Mouse (Mus musculus) cortical plate, adult 2 months (tissue): ENCODE results near the gene Adamts15. TPM values are rescaled to one million over a fixed set of nuclear protein-coding genes. Genes with fewer than 3 reads are reported as not detected.
A peak's percentile ranks its signal among the peaks of the same experiment; 100 is the strongest.

Source experiments
- H3K27ac ChIP-seq: fragments of 200-500 bp; 2 replicates; pipeline ENCODE4 v1.5.1; 2012; ENCODE audit warnings: low read length, control low read depth, inconsistent platforms; ENCODE audit not compliant: insufficient read depth
- H3K4me1 ChIP-seq: fragments of 200-500 bp; 2 replicates; pipeline ENCODE4 v1.6.1; 2011; ENCODE audit warnings: low read length; ENCODE audit not compliant: control insufficient read depth, insufficient read depth
- H3K4me3 ChIP-seq: fragments of 200-500 bp; 2 replicates; pipeline ENCODE4 v1.5.1; 2011; ENCODE audit warnings: mild to moderate bottlenecking, low read length, control low read depth; ENCODE audit not compliant: insufficient read depth
- CTCF ChIP-seq: fragments of 200-500 bp; IDR thresholded peaks from 2 replicates; pipeline ENCODE4 v1.5.1; 2011; ENCODE audit warnings: mild to moderate bottlenecking, control low read depth, low read length; ENCODE audit not compliant: insufficient read depth; ENCODE audit errors: extremely low read depth
- POLR2A ChIP-seq: fragments of 200-500 bp; IDR thresholded peaks from 2 replicates; pipeline ENCODE4 v1.6.1; 2011; ENCODE audit warnings: mild to moderate bottlenecking, low read length, control low read depth; ENCODE audit not compliant: insufficient read depth; ENCODE audit errors: extremely low read depth
- polyA plus RNA-seq: library from polyadenylated mRNA; depleted of rRNA; stranded (reverse); fragments of >200 nt; gene quantifications from 2 replicates; pipeline ENCODE4 v1.2.3, GENCODE M21; 2012; rRNA removed

Gene Adamts15
- 3.6 and 3.7 TPM in 2 replicates for polyA plus RNA-seq

- no peaks in the 10 kb centered on the region; the same call in 1 of the 2 replicates for H3K4me1 ChIP-seq
- H3K4me3 ChIP-seq: peak within 1 kb of the TSS; percentile 68
- TF ChIP-seq CTCF (no peak), POLR2A (no peak)
- H3K27ac ChIP-seq: no peak within 1 kb of the TSS
Observed at GRCm38 (mm10) chr9:30922197-30922894, at the start of gene Adamts15. Gene Adamts15, minus strand, starts transcription at chr9:30922452.

GRCm38 (mm10) chr9:30971967-30972366 lies 49.7 kb upstream of the Adamts15 start:
- no peak for TF ChIP-seq POLR2A
- TF ChIP-seq CTCF: no peak
- no peaks in the 10 kb centered on the region for H3K4me1 ChIP-seq
- no peak overlapping the region for H3K27ac ChIP-seq
- no peak overlapping the region for H3K4me3 ChIP-seq

- Histone ChIP-seq H3K27ac (no peak overlapping the region), H3K4me1 (no peaks in the 10 kb centered on the region)
- TF ChIP-seq POLR2A: no peak
Observed at GRCm38 (mm10) chr9:30970001-30970400, 47.7 kb upstream of the Adamts15 start.

GRCm38 (mm10) chr9:30968130-30968529 lies 45.9 kb upstream of the Adamts15 start:
- H3K27ac ChIP-seq: no peak overlapping the region
- TF ChIP-seq POLR2A (no peak), CTCF (no peak)
- 0 out of 2 replicates have a peak, but pooled peaks cover 2% of the 10 kb centered on the region for H3K4me1 ChIP-seq
- no peak overlapping the region for H3K4me3 ChIP-seq

More at GRCm38 (mm10) chr9:30970001-30970400, 47.7 kb upstream of the Adamts15 start:
- H3K4me3 ChIP-seq: no peak overlapping the region

- no peak overlapping the region for H3K27ac ChIP-seq
- TF ChIP-seq CTCF (no peak), POLR2A (no peak)
- no peak overlapping the region for H3K4me3 ChIP-seq
- 0 out of 2 replicates have a peak, but pooled peaks cover 2% of the 10 kb centered on the region for H3K4me1 ChIP-seq
Observed at GRCm38 (mm10) chr9:30966881-30967280, 44.6 kb upstream of the Adamts15 start.

GRCm38 (mm10) chr9:30964685-30965084 lies 42.4 kb upstream of the Adamts15 start:
- H3K4me1 ChIP-seq: 0 out of 2 replicates have a peak, but pooled peaks cover 2% of the 10 kb centered on the region
- TF ChIP-seq CTCF: no peak
- TF ChIP-seq POLR2A: no peak
- H3K27ac ChIP-seq: no peak overlapping the region
- H3K4me3 ChIP-seq: no peak overlapping the region

GRCm38 (mm10) chr9:30963780-30964179 lies 41.5 kb upstream of the Adamts15 start:
- 0 out of 2 replicates have a peak, but pooled peaks cover 2% of the 10 kb centered on the region for H3K4me1 ChIP-seq
- H3K27ac ChIP-seq: no peak overlapping the region
- H3K4me3 ChIP-seq: no peak overlapping the region
- TF ChIP-seq CTCF (no peak), POLR2A (no peak)

- TF ChIP-seq POLR2A (no peak), CTCF (no peak)
- Histone ChIP-seq H3K27ac (no peak overlapping the region), H3K4me3 (no peak overlapping the region), H3K4me1 (no peaks in the 10 kb centered on the region)
Observed at GRCm38 (mm10) chr9:30955246-30955645, 33.0 kb upstream of the Adamts15 start.

GRCm38 (mm10) chr9:30953287-30953686 lies 31.0 kb upstream of the Adamts15 start:
- TF ChIP-seq POLR2A: no peak
- TF ChIP-seq CTCF: peak; percentile 48
- H3K27ac ChIP-seq: no peak overlapping the region
- H3K4me1 ChIP-seq: peaks cover 2% of the 10 kb centered on the region; the same call in 1 of the 2 replicates
- no peak overlapping the region for H3K4me3 ChIP-seq

GRCm38 (mm10) chr9:30951461-30951860 lies 29.2 kb upstream of the Adamts15 start:
- Histone ChIP-seq H3K4me1 (peaks cover 2% of the 10 kb centered on the region; the same call in 1 of the 2 replicates), H3K4me3 (no peak overlapping the region), H3K27ac (no peak overlapping the region)
- TF ChIP-seq CTCF (no peak), POLR2A (no peak)

GRCm38 (mm10) chr9:30950592-30950991 lies 28.3 kb upstream of the Adamts15 start:
- no peak overlapping the region for H3K27ac ChIP-seq
- peaks cover 2% of the 10 kb centered on the region; the same call in 1 of the 2 replicates for H3K4me1 ChIP-seq
- no peak for TF ChIP-seq CTCF
- no peak for TF ChIP-seq POLR2A
- no peak overlapping the region for H3K4me3 ChIP-seq
